Mouse (Mus musculus): Measurements from ENCODE around the gene Gm17268. TPM values are rescaled to one million over a fixed set of nuclear protein-coding genes. Genes with fewer than 3 reads are reported as not detected.

The Gm17268 gene
- polyA plus RNA-seq, 1 experiment from 2014 or later = not detected

DNA sequence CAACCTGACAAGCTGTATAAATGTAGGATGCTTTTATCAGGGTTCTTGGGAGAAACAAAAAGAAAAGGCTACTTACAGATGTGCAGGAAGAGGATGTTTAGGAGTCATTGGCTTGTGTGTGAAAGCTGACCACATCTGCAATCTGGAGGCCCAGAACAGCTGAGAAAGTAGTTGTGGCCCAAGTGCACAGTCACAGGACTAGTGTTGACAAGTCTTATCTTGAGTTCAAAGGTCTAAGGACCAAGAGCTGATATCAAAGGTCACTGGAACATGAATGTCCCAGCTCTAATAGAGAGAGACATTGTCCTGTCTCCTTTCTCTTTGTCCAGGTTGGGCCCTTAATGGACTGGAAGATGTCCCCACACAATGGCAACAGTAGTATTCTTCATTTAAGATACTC is 18.6 kb downstream of the Gm17268 start:
- no peaks in the 10 kb centered on the region for H3K36me3 ChIP-seq (ENCODE audit: control insufficient read depth, insufficient read depth, low read length)

DNA sequence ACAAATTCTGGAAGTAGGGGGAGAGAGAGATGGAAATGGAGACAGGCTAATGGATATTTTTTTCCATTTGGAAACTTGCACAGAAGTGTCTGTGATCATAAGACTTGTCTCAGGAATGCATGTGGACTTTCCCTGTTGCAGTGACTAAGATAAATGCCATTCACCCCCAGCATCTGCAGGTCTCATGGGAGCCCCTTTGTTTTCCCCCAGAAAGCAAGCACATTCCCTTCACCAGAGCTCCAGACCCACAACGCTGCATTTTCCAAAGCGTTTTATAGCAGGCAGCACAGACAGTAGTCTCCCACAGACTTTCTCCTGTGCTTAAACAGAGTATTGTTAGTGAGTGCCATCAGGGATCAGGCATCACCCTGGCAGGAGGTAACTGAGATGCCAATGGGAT is 19.0 kb downstream of the Gm17268 start:
- no peak overlapping the region for H3K4me3 ChIP-seq (ENCODE audit: low read length)
- H3K36me3 ChIP-seq (ENCODE audit: control insufficient read depth, insufficient read depth, low read length) = no peaks in the 10 kb centered on the region
- no peak overlapping the region for H3K27ac ChIP-seq (ENCODE audit: low read depth, low read length)
- 35% methylated on average over 2 of the region's 2 CpGs for WGBS
- no peak for ATAC-seq
- H3K9ac ChIP-seq (ENCODE audit: low read depth, low read length) = no peak overlapping the region
- H3K27me3 ChIP-seq (replicated peaks; ENCODE audit: control insufficient read depth, insufficient read depth, low read length) = no peaks in the 10 kb centered on the region
- H3K4me1 ChIP-seq (ENCODE audit: control insufficient read depth, insufficient read depth, low read depth, low read length) = no peaks in the 10 kb centered on the region
- no peak overlapping the region for H3K4me2 ChIP-seq (ENCODE audit: low read length)
- H3K9me3 ChIP-seq (ENCODE audit: control insufficient read depth, low read length) = no peaks in the 10 kb centered on the region

More for the DNA sequence above, 18.6 kb downstream of the Gm17268 start:
- no peak overlapping the region for H3K9ac ChIP-seq (ENCODE audit: low read depth, low read length)
- ATAC-seq = no peak
- no peak overlapping the region for H3K27ac ChIP-seq (ENCODE audit: low read depth, low read length)
- H3K9me3 ChIP-seq (ENCODE audit: control insufficient read depth, low read length) = no peaks in the 10 kb centered on the region
- no peaks in the 10 kb centered on the region for H3K4me1 ChIP-seq (ENCODE audit: control insufficient read depth, insufficient read depth, low read depth, low read length)
- no peaks in the 10 kb centered on the region for H3K27me3 ChIP-seq (replicated peaks; ENCODE audit: control insufficient read depth, insufficient read depth, low read length)
- H3K4me2 ChIP-seq (ENCODE audit: low read length) = no peak overlapping the region
- H3K4me3 ChIP-seq (ENCODE audit: low read length) = no peak overlapping the region

GRCm38 (mm10) chr11:82016181-82016780 is 22.1 kb downstream of the Gm17268 start:
- no peak overlapping the region for H3K4me3 ChIP-seq (ENCODE audit: low read length)
- ATAC-seq = no peak
- no peak overlapping the region for H3K4me2 ChIP-seq (ENCODE audit: low read length)
- no peaks in the 10 kb centered on the region for H3K4me1 ChIP-seq (ENCODE audit: control insufficient read depth, insufficient read depth, low read depth, low read length)
- H3K27ac ChIP-seq (ENCODE audit: low read depth, low read length) = no peak overlapping the region
- WGBS = 87% methylated on average over 3 of the region's 3 CpGs
- H3K9ac ChIP-seq (ENCODE audit: low read depth, low read length) = no peak overlapping the region
- H3K36me3 ChIP-seq (ENCODE audit: control insufficient read depth, insufficient read depth, low read length) = no peaks in the 10 kb centered on the region
- H3K9me3 ChIP-seq (ENCODE audit: control insufficient read depth, low read length) = no peaks in the 10 kb centered on the region
- no peaks in the 10 kb centered on the region for H3K27me3 ChIP-seq (replicated peaks; ENCODE audit: control insufficient read depth, insufficient read depth, low read length)

DNA sequence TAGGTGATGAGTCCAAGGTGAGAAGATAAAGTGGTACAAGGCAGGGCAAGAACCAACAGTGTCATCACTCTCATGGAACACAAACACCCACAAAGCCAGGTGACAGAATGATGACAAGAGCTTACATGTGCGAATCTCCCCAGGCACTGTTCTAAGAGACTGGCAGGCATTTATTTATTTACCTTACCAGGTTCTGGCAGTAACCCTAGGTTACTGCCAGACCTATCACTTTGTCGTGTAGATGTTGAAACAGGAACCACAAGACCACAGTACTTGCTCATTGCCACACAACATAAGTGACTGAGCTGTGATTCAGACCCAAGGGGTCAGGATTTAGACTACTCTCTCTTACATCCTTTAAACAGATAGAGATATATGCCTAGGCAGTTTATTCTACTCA is 23.3 kb downstream of the Gm17268 start:
- Histone ChIP-seq H3K9ac (ENCODE audit: low read depth, low read length) (no peak overlapping the region), H3K36me3 (ENCODE audit: control insufficient read depth, insufficient read depth, low read length) (no peaks in the 10 kb centered on the region), H3K4me2 (ENCODE audit: low read length) (no peak overlapping the region), H3K9me3 (ENCODE audit: control insufficient read depth, low read length) (no peaks in the 10 kb centered on the region), H3K4me1 (ENCODE audit: control insufficient read depth, insufficient read depth, low read depth, low read length) (no peaks in the 10 kb centered on the region), H3K4me3 (ENCODE audit: low read length) (no peak overlapping the region), H3K27me3 (replicated peaks; ENCODE audit: control insufficient read depth, insufficient read depth, low read length) (no peaks in the 10 kb centered on the region), H3K27ac (ENCODE audit: low read depth, low read length) (no peak overlapping the region)
- WGBS = 77% methylated on average over 2 of the region's 2 CpGs
- ATAC-seq = no peak

DNA sequence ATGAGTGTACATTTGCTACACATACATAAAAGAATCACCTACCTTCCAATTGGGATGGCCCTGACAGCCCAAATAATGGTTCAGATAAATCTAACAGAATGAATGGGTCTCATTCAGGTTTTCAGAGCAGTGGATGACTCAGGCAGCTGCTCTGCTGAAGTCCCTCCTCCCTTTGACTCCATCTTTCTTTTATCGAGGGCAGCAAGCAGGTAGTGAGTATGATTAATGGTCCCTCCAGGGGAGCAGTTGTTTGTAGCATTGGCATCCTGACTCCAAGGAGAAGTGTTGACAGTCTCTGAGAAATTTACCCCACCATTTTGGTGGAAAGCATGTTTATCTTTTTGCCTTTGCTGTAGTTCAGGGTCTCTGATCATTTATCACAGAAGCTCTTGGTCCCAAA is 24.6 kb downstream of the Gm17268 start:
- no peak for ATAC-seq
- no peaks in the 10 kb centered on the region for H3K27me3 ChIP-seq (replicated peaks; ENCODE audit: control insufficient read depth, insufficient read depth, low read length)
- H3K27ac ChIP-seq (ENCODE audit: low read depth, low read length) = no peak overlapping the region
- H3K36me3 ChIP-seq (ENCODE audit: control insufficient read depth, insufficient read depth, low read length) = no peaks in the 10 kb centered on the region
- H3K9ac ChIP-seq (ENCODE audit: low read depth, low read length) = no peak overlapping the region
- H3K4me1 ChIP-seq (ENCODE audit: control insufficient read depth, insufficient read depth, low read depth, low read length) = no peaks in the 10 kb centered on the region
- H3K9me3 ChIP-seq (ENCODE audit: control insufficient read depth, low read length) = no peaks in the 10 kb centered on the region
- WGBS = 37% methylated on average over 1 of the region's 1 CpGs
- H3K4me2 ChIP-seq (ENCODE audit: low read length) = no peak overlapping the region
- no peak overlapping the region for H3K4me3 ChIP-seq (ENCODE audit: low read length)

DNA sequence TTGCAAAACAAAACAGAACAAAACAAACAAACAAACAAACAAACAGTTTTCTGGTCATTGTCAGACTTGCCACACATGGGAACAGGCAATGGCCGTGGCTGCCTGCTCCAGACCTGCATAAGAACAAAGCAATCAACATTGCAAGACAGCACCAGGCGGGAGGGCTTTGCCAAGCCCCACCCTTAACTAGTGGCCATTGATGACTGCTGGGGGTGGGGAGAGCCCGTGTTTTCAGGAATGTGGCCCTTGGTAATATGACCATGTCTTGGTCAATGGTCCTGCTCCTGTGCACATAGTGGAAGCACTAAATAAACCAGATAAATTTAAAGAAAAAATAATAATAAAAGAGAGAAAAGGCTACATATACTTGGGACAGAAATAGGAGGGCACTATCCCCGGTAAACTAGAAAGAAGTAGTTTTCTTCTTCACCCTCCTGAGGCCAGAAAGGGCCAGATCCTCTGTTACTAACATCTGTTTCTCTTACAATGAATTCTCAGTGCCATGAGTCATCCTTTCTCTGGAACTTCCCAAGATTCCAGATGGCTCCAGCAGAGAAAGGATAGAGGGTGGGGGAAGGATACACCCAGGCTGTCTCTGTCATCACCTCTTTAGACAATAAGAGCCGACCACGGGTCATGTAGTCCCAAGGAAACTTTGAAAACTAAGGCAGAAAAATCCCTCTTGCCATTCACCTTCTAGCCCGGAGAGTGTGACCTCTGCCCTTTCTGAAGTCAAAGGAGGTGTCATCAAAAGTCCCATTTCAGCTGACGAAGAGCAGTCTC is 26.8 kb downstream of the Gm17268 start:
- H3K9ac ChIP-seq (ENCODE audit: low read depth, low read length) = no peak overlapping the region
- H3K27me3 ChIP-seq (replicated peaks; ENCODE audit: control insufficient read depth, insufficient read depth, low read length) = no peaks in the 10 kb centered on the region
- H3K27ac ChIP-seq (ENCODE audit: low read depth, low read length) = no peak overlapping the region
- no peaks in the 10 kb centered on the region for H3K9me3 ChIP-seq (ENCODE audit: control insufficient read depth, low read length)
- no peak overlapping the region for H3K4me2 ChIP-seq (ENCODE audit: low read length)
- H3K36me3 ChIP-seq (ENCODE audit: control insufficient read depth, insufficient read depth, low read length) = no peaks in the 10 kb centered on the region
- no peak overlapping the region for H3K4me3 ChIP-seq (ENCODE audit: low read length)
- no peak for ATAC-seq
- H3K4me1 ChIP-seq (ENCODE audit: control insufficient read depth, insufficient read depth, low read depth, low read length) = no peaks in the 10 kb centered on the region; the same call in 1 of the 2 replicates
- WGBS = 56% methylated on average over 8 of the region's 8 CpGs

GRCm38 (mm10) chr11:82010115-82010514 is 28.2 kb downstream of the Gm17268 start:
- H3K4me3 ChIP-seq (ENCODE audit: low read length) = no peak overlapping the region
- no peaks in the 10 kb centered on the region; the same call in 1 of the 2 replicates for H3K4me1 ChIP-seq (ENCODE audit: control insufficient read depth, insufficient read depth, low read depth, low read length)
- H3K4me2 ChIP-seq (ENCODE audit: low read length) = no peak overlapping the region
- 89% methylated on average over 3 of the region's 3 CpGs for WGBS
- no peaks in the 10 kb centered on the region for H3K9me3 ChIP-seq (ENCODE audit: control insufficient read depth, low read length)
- H3K36me3 ChIP-seq (ENCODE audit: control insufficient read depth, insufficient read depth, low read length) = no peaks in the 10 kb centered on the region
- H3K27me3 ChIP-seq (replicated peaks; ENCODE audit: control insufficient read depth, insufficient read depth, low read length) = no peaks in the 10 kb centered on the region
- no peak overlapping the region for H3K9ac ChIP-seq (ENCODE audit: low read depth, low read length)
- ATAC-seq = no peak
- no peak overlapping the region for H3K27ac ChIP-seq (ENCODE audit: low read depth, low read length)

- Histone ChIP-seq H3K27ac (ENCODE audit: low read depth, low read length) (peak overlapping the region; percentile 18; the same call in 1 of the 2 replicates), H3K9ac (ENCODE audit: low read depth, low read length) (no peak overlapping the region), H3K27me3 (replicated peaks; ENCODE audit: control insufficient read depth, insufficient read depth, low read length) (no peaks in the 10 kb centered on the region), H3K4me1 (ENCODE audit: control insufficient read depth, insufficient read depth, low read depth, low read length) (no peaks in the 10 kb centered on the region; the same call in 1 of the 2 replicates), H3K9me3 (ENCODE audit: control insufficient read depth, low read length) (no peaks in the 10 kb centered on the region), H3K4me3 (ENCODE audit: low read length) (no peak overlapping the region), H3K36me3 (ENCODE audit: control insufficient read depth, insufficient read depth, low read length) (no peaks in the 10 kb centered on the region), H3K4me2 (ENCODE audit: low read length) (no peak overlapping the region)
- peak; percentile 45; the same call in 1 of the 2 replicates for ATAC-seq
- 48% methylated on average over 12 of the region's 12 CpGs for WGBS
Observed at GRCm38 (mm10) chr11:82006796-82007423, 31.5 kb downstream of the Gm17268 start.

GRCm38 (mm10) chr11:82004810-82005209 is 33.6 kb downstream of the Gm17268 start:
- ATAC-seq = no peak
- Histone ChIP-seq H3K4me3 (ENCODE audit: low read length) (no peak overlapping the region), H3K27ac (ENCODE audit: low read depth, low read length) (no peak overlapping the region), H3K9ac (ENCODE audit: low read depth, low read length) (no peak overlapping the region), H3K36me3 (ENCODE audit: control insufficient read depth, insufficient read depth, low read length) (no peaks in the 10 kb centered on the region), H3K27me3 (replicated peaks; ENCODE audit: control insufficient read depth, insufficient read depth, low read length) (no peaks in the 10 kb centered on the region), H3K4me2 (ENCODE audit: low read length) (no peak overlapping the region), H3K9me3 (ENCODE audit: control insufficient read depth, low read length) (no peaks in the 10 kb centered on the region), H3K4me1 (ENCODE audit: control insufficient read depth, insufficient read depth, low read depth, low read length) (no peaks in the 10 kb centered on the region; the same call in 1 of the 2 replicates)
- 81% methylated on average over 2 of the region's 2 CpGs for WGBS
